Mouse (Mus musculus) left cerebral cortex, postnatal 4 days (tissue): ENCODE results near the gene Spred2. TPM values are rescaled to one million over a fixed set of nuclear protein-coding genes. Genes with fewer than 3 reads are reported as not detected.

Source experiments
- total RNA-seq, 2 experiments: library from RNA; stranded (reverse); gene quantifications; 2 replicates each; pipeline ENCODE4 v1.2.3; 2021

Spred2 gene
- total RNA-seq, 2 experiments from 2014 or later: 52.1 to 57.0 TPM

Other genes with a start within 250 kb of the Spred2 start
- gene Actr2, start 188.5 kb downstream of the Spred2 start, total RNA-seq: 100 to 1,000 TPM; 283 to 291 TPM